Mouse (Mus musculus): ENCODE data around the gene Sc5d.

DNA sequence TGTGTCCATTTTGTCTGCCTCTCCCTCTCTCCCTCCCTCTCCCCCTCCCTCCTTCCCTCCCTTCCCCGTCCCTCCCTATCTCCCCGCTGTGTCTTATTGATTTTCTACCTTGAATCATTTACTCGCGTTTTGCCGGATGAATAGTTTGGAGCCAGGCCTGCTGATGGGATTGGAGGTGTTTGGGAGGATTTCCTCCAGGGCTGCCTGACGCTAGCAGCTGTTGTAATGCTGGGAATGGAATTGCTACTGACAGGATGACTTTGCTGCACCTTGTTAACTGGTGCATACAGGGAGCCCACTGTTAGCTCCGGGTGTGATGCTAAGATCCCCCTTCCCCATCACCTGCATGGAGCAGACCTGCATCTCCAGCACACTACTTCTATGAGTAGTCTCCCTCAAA lies 29.0 kb upstream of the Sc5d start:
- TF ChIP-seq CTCF (IDR thresholded peaks at IDR 0.05; ENCODE audit: insufficient read depth, low read depth, low read length) (no peak), POLR2A (IDR thresholded peaks at IDR 0.05; ENCODE audit: insufficient read depth, low read depth, low read length) (no peak)
